Mouse (Mus musculus): ENCODE measurements around the gene Rai2. TPM values are rescaled to one million over a fixed set of nuclear protein-coding genes. Genes with fewer than 3 reads are reported as not detected.
A peak's percentile ranks its signal among the peaks of the same experiment; 100 is the strongest.
"Not testable (repeated sequence)": the region's sequence is repeated elsewhere in the genome, so short reads cannot be mapped to it uniquely, and the experiment has no call there.

Rai2 gene
- polyA plus RNA-seq, 1 experiment from 2014 or later, result 5.0 TPM

DNA sequence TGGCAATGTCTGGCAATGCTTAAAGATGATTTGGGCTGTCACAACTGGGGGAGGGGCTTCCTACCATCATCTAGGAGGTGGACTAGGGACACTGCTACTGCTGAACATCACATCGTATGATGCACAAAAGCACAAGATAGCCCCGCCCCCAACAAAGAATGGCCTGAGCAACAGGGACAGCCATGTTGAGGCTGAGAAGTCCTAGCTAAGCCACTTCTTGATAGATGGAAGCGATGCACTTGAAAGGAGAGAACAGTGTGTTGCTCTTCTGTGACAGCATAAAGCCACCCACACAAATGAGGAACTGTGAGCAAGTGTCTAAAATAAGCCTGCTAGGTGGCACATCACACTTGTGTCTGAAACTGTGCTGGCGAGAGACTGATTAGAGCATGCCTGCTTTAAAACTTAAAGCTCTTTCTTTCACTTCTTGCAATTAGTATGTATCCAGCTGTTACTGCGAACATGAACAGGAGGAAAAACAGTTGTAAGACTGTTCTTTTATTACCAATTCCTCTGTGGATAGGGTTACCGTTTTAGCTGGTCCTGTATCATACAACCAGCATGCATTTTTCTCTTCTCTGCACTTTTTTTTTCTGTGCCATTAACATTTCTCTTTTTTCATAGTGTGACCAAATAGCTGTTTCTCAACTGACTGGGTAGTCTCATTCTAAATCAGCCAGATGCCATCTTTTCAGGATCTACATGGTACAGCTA, 63.6 kb downstream of the Rai2 start:
- no peaks in the 10 kb centered on the region for H3K4me1 ChIP-seq (ENCODE audit: insufficient read depth, low read length)
- H3K27ac ChIP-seq (ENCODE audit: low read length), result no peak overlapping the region
- 69% methylated on average over 6 of the region's 6 CpGs for WGBS
- H3K9me3 ChIP-seq (ENCODE audit: low read length), result no peaks in the 10 kb centered on the region
- no peak overlapping the region for H3K4me3 ChIP-seq (ENCODE audit: low read length)
- no peak for ATAC-seq (ENCODE audit: low FRiP score, low TSS enrichment)
- H3K36me3 ChIP-seq (ENCODE audit: insufficient read depth, low read length), result no peaks in the 10 kb centered on the region
- no peak overlapping the region for H3K4me2 ChIP-seq (replicated peaks; ENCODE audit: low read depth, low read length)
- H3K9ac ChIP-seq (replicated peaks; ENCODE audit: low read length), result no peak overlapping the region
- peaks cover 18% of the 10 kb centered on the region; the same call in 1 of the 2 replicates for H3K27me3 ChIP-seq (ENCODE audit: insufficient read depth, low read length)

DNA sequence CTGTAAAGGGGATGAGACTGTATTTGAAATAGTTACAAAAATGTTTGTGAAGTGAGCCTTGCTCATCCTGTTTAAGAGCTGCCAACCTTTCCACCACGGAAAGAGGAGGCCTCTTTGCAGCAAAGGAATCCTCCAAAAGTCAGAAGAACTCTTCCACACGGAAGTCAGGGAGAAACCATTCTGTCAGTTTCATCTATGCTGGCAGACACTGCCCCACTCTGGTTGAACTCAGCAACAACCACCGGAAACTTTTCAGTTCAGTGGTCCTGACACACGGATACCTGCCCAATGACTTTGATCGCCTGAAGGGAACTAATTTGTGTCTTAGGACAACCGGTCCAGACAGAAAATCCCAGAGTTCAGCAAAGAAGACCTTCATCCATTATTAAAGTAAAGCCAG, 73.3 kb downstream of the Rai2 start:
- no peak overlapping the region for H3K27ac ChIP-seq (ENCODE audit: low read length)
- no peak overlapping the region for H3K4me2 ChIP-seq (replicated peaks; ENCODE audit: low read depth, low read length)
- H3K27me3 ChIP-seq (ENCODE audit: insufficient read depth, low read length), result peaks cover 23% of the 10 kb centered on the region; the same call in 1 of the 2 replicates
- no peak overlapping the region for H3K4me3 ChIP-seq (ENCODE audit: low read length)
- peak; percentile 35; the same call in 1 of the 2 replicates for ATAC-seq (ENCODE audit: low FRiP score, low TSS enrichment)
- H3K9ac ChIP-seq (replicated peaks; ENCODE audit: low read length), result no peak overlapping the region
- no peaks in the 10 kb centered on the region for H3K36me3 ChIP-seq (ENCODE audit: insufficient read depth, low read length)
- H3K4me1 ChIP-seq (ENCODE audit: insufficient read depth, low read length), result no peaks in the 10 kb centered on the region
- WGBS, result 21% methylated on average over 6 of the region's 6 CpGs
- H3K9me3 ChIP-seq (ENCODE audit: low read length), result no peaks in the 10 kb centered on the region

GRCm38 (mm10) chrX:161826186-161826585, 109.3 kb downstream of the Rai2 start:
- H3K27ac ChIP-seq (ENCODE audit: low read length); H3K36me3 ChIP-seq (ENCODE audit: insufficient read depth, low read length); ATAC-seq (ENCODE audit: low FRiP score, low TSS enrichment); H3K9ac ChIP-seq (replicated peaks; ENCODE audit: low read length); H3K4me1 ChIP-seq (ENCODE audit: insufficient read depth, low read length); H3K27me3 ChIP-seq (ENCODE audit: insufficient read depth, low read length); H3K4me3 ChIP-seq (ENCODE audit: low read length); H3K9me3 ChIP-seq (ENCODE audit: low read length); H3K4me2 ChIP-seq (replicated peaks; ENCODE audit: low read depth, low read length): not testable (repeated sequence)
- 38% methylated on average over 2 of the region's 2 CpGs for WGBS

All from kidney, embryonic 16.5 days (tissue).